Mouse (Mus musculus) frontal cortex, adult 2 months (tissue): Measurements from ENCODE around the gene Grn. TPM values are rescaled to one million over a fixed set of nuclear protein-coding genes. Genes with fewer than 3 reads are reported as not detected.
A peak's percentile ranks its signal among the peaks of the same experiment; 100 is the strongest.
"Not testable (repeated sequence)": the region's sequence is repeated elsewhere in the genome, so short reads cannot be mapped to it uniquely, and the experiment has no call there.

ENCODE experiments used
- DNase-seq, 2 experiments: peaks; one replicate each; pipeline ENCODE4 v3.0.0; 2022; ENCODE audit warnings: low spot score in 1 of 2; ENCODE audit errors: extremely low spot score in 1 of 2
- polyA plus RNA-seq: library from polyadenylated mRNA; depleted of rRNA; stranded (reverse); fragments of >200 nt; gene quantifications from 2 replicates; pipeline ENCODE4 v1.2.3, GENCODE M21; 2012; rRNA removed

The Grn gene
- 70.9 and 78.2 TPM in 2 replicates for polyA plus RNA-seq

DNA sequence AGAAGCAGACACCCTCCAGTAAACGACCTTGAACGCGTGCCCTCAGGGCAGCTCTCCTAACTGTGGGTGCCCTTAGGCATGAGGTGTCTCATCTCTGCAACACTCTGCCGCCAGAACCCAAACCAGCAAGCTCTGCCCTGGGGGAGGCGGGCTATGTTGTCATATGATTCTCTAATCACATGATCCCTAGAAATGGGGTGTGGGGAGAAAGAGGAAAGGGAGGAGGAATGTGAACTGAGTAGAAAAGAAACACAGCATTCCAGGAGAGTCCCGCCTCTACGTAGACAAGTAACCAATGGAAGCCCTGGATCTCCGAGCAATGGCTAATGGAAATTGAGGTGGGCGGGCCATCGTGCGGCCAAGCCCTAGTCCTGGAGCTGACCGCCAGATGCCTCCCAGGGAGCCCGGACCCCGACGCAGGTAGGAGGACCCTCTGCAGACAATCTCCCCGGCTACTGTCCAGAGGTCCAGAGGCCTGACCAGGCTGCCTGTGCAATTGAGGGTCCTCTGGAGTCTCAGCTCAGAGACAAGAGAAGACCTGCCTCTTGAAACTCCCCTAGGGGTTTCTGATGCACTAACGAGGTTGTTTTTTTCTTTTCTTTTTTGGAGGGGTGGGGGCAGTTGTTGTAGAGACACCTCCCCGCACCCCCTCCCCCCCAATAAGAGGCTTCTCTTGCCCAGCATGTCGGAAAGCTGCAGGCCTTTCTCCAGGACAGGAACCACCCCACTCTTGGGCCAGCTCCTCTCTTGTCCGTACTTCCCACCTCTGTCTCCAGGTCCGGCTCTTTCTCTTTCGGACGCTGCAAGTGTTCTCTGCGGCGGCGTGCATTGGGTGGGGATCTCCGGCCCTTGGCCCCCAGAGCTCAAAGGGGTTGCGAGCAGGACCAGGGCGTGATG lies at the start of gene Grn:
Grn (plus strand) TSS at position 195 of the 897 bp plus-strand sequence.
- DNase-seq = peak; percentile 96 to 97

DNA sequence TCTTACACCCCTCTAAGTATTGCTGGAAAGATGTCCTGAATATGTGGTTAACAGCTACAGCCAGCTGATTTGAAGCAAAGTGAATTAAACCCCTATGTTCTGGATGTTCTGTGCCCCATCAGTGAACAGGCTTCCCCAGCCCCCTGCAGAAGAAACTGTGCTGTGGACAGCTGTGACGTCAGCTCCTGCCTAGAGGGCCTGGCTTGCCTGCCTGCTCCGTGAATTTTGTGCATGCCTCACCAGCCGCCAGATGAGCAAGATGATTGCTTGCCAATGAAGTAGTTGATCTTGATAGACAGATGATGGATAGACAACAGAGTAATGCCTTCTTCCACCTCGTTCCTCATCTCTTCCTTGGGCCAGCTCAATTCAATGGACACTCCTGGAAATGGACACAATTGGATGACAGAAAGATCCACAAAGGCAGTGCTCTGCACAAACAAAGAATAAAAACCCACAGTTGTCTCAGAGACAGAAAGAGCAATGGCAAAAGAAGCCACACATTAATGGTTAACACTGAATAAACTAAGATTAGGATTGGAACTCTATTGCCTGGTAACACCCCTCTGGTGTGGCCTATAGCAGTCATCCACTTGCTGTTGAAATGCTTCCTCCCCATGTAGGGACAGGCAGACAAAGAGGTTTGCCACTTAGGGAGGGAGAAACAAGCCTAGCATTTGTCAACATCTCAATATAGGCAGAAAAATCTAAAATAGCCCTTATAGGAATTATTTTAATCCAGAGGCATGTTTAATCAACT lies 48.6 kb upstream of the Grn start:
- DNase-seq = no peak

GRCm38 (mm10) chr11:102382794-102383193 lies 47.3 kb upstream of the Grn start:
- no peak for DNase-seq

GRCm38 (mm10) chr11:102383365-102384136 lies 46.6 kb upstream of the Grn start:
- DNase-seq = peak in 1 of 2 experiments; percentile 26

- peak in 1 of 2 experiments; percentile 74 for DNase-seq
These were observed 45.7 kb upstream of the Grn start for GRCm38 (mm10) chr11:102384418-102384817.

GRCm38 (mm10) chr11:102385075-102385474 lies 45.0 kb upstream of the Grn start:
- DNase-seq = no peak

DNA sequence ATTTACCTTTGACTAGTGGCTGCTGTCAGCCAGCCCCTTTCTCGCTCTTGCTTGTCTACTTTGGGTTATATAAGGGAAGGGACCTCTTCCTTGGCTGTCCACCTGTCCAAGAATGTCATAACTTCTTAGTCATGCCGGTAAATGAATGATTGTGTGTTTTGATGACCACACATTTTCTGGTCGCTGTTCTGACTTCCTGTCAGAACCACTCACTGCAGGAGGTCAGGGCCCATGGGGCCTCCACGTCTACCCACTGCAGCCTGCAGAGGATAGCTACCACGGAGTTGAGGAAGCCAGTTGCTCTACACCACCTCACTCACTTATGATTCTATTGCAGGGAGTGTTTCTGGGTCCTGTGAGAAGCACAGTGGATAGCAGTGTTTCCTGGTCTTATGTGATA lies 44.0 kb upstream of the Grn start:
- no peak for DNase-seq

DNA sequence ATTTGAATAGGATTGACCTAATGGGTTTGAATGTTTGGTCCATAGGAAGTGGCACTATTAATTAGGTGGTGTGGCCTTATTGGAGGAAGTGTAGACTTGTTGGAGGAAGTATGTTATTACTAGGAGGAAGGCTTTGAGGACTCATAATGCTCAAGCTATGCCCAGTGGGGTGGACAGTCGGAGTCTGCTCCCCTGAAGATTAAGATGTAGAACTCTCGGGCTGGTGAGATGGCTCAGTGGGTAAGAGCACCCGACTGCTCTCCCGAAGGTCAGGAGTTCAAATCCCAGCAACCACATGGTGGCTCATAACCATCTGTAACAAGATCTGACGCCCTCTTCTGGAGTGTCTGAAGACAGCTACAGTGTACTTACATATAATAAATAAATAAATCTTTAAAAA lies 40.7 kb upstream of the Grn start:
- not testable (repeated sequence) for DNase-seq

DNA sequence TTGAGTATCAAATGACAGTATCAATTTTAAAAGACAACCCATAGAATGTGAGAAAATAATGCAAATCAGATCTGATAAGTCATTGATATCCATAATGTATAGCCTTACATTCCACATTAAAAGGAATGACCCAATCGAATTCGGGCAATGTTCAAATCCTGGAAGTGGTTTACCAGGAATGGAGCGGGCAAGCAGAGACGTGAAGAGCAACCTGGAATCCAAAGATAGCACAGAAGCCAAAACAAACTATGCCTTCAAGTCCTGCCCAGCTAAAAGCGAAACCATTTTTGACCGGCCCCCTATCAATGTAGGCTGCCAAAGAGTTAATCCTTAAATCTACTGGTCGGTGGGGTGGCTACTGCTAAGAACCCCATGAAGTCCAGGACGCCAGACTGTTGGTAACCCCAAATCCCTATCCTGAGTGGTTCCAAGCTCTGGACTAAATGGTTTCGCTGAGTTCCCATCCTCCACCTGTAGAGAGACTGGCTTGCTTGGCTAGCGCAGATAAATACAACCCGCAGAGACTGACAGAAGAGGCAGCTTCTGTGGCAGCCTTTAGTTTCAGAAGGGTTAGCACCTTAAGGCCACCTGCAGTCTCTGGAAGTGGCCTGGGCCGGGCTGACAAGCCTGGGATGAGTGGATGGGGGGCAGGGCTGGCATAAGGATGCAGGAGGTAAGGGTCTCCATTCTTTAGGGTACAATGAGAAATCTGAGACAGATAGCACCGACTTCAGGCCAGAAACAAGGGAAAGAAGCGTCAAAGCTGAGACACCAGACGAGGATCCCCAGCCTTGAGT lies 37.5 kb upstream of the Grn start:
- no peak for DNase-seq

DNA sequence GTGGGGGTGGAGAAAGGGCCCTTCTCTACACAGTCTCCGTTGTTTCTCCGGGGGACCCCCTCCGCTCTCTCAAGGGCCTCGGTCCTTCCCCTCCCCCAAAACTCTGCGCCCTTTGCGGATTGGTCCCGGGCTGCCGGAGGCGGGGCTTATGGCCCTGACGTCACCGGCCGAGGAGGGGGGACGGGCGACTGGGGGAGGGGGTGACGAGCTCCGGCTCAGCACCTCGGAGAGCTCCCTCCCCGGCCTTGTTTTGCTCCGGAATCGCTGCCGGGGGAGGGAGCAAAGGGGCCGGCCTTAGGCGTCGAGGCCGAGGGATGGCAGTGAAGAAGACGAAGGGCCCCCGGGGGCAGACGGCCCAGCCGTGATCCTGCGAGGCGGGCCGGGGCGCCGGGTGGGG lies 36.9 kb upstream of the Grn start, which contains the start of gene Rundc3a:
Rundc3a (plus strand) TSS at position 166 of the 397 bp plus-strand sequence.
- peak; percentile 89 to 97 for DNase-seq

DNA sequence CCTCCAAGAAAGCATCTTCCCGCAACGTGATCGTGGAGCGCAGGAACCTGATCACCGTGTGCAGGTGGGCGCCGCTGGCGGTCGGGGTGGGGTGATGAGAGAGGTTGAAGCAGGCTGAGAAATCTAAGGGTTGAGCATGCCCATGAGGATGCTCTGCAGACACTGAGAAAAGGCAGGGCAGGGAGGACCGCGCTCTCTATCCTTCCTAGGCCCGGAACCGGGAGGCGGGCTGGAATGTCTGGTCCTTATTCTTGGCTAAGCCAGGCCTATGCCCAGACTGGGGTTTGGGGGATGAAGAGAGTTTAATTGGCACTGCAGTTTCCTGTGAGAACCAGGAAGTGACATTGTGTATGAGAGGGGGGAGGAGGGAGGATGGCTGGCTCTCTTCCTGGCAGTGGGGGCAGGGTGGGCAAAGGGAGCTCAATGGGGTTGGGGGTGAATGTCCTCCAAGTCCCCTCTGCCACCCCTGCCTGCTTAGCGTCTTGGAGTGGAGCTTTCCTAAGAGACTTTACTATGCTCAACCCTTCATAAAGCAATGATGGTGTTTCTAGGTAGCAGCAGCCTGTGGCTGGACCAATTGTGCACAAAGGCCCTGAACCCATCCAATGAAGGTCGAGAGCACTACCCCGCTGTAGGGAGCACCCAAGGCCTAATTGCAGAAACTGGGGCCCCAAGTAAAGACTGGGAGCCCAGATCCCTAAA lies 36.2 kb upstream of the Grn start:
- peak in 1 of 2 experiments; percentile 69 for DNase-seq

- DNase-seq = peak in 1 of 2 experiments; percentile 26
These were observed 35.5 kb upstream of the Grn start for GRCm38 (mm10) chr11:102394421-102395124.

DNA sequence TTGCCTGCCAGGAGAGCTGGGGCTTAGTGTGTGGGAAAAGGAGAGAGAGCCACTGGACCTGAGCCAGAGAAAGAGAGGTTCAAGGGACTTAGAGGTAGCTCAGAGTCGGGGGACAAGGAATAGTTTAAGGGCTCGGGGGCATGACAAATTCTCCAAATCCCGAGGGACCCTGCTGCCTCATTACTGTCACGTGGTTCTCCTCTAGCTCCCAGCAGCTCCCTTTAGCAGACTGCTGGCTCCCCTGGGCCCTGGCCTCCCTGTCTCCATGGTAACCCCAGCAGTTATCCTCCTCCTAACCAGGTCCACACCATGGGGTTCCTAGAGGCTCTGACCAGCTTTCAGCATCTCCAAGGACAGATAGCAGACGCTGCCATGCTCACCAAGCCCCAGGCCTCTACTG lies 34.9 kb upstream of the Grn start:
- peak in 1 of 2 experiments; percentile 33 for DNase-seq

DNA sequence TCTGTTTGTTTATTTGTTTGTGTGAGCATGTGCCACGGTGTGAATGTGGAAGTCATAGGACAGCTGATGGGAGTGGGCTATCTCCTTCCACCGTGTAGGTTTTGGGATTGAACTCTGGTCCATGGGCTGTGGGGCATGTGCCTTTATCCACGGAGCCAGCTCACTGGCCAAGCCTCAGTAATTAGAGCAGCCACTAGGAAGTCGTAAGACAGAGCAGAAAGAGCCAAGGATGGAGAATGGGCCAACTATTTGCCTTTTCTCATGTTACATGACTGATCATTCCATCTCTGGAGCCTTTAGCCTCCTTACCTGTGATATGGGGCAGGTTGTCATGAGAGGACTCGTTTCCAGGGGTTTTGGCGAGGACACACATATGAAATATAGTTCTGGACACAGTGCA lies 33.9 kb upstream of the Grn start:
- no peak for DNase-seq

DNA sequence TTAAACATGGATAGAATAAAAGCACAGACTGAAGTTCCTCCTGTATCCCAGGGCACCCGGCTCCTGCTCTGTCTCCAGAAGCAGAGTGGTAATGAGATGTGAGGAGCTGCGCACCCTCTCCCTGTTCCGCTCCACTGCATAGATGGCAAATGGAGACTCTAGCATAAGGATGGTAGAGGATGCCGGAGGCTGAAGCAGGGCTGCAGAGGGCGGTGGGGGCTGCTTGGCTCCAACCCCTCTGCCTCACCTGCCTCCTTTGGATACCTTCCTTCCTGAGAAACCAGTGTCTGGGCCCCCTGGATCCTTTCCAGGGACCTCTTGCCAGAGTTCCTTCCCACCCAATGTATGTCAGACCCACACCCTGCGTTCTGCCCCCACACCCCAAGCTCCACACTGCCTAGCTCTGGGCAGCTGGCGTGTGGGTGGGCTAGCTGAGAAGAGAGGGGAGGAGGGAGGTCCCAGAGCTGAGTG lies 33.4 kb upstream of the Grn start:
- DNase-seq = peak in 1 of 2 experiments; percentile 62

DNA sequence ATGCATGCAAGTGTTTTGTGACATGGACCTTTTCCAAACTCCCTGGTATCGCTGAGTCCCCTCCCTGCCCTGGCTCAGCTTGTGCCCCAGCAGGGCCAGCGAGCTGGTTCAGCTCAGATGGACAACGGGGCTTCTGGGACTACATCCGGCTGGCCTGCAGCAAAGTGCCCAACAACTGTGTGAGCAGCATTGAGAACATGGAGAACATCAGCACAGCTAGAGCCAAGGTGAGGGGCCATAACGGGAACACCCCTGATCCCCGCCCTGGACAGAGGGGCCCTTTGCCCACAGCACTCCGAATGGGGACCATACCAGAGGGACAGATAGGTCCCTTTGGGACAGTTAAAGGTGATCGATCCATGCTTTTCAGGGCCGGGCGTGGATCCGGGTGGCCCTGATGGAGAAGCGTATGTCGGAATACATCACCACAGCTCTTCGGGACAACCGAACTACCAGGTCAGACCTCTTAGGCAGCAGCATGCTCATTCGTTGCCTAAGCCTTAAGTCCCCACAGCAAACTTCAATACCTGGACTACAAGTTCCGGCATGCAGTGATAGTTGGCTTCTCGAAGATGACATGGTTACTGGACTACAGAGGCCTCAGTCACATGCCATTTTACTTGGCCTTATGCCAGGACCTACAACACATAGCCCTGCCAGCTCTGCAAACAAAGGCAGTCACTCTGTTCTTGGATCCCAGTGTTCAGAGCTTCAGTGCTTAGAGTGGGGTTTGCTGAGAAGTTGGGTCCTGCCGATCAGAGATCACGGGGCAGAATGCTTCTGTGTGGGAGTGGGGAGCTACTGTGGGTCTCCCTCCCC lies 31.9 kb upstream of the Grn start:
- peak in 1 of 2 experiments; percentile 63 for DNase-seq

DNA sequence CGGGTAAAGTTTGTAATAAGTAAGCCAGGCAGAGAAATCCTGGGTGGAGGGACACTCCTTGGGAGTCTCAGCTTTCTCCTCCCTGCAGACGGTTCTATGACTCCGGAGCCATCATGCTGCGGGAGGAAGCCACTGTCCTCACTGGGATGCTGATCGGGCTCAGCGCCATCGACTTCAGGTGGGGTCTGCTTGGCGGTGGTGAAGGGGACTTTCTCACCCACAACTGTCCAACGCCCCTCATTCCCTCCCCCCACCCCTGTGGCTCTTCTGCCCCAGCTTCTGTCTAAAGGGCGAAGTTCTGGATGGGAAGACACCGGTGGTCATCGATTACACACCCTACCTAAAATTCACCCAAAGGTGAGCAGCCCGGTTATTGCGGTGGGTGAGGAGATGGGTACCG lies 31.0 kb upstream of the Grn start:
- DNase-seq = no peak
